Mouse (Mus musculus) kidney, postnatal 0 days (tissue): ENCODE measurements around the gene Fbxw14. TPM values are rescaled to one million over a fixed set of nuclear protein-coding genes. Genes with fewer than 3 reads are reported as not detected.
"Not testable (repeated sequence)": the region's sequence is repeated elsewhere in the genome, so short reads cannot be mapped to it uniquely, and the experiment has no call there.

Source experiments
- ATAC-seq: fragments of 200-750 bp; cut with Nextera tagmentation; replicated peaks from 2 replicates; pipeline ENCODE4 v1.8.0; 2017; ENCODE audit warnings: low read depth, moderate number of reproducible peaks, moderate TSS enrichment, moderate library complexity; ENCODE audit not compliant: low FRiP score
- DNase-seq: peaks from one replicate; pipeline ENCODE4 v3.0.0-alpha.2; 2016; ENCODE audit warnings: low spot score
- H3K27ac ChIP-seq: fragments of 300-500 bp; sonication (generic); 2 replicates; pipeline ENCODE4 v1.5.1; 2014; ENCODE audit warnings: mild to moderate bottlenecking
- H3K27me3 ChIP-seq: fragments of 300-500 bp; sonication (generic); 2 replicates; pipeline ENCODE4 v1.6.1; 2014; ENCODE audit warnings: low read length, mixed read lengths; ENCODE audit not compliant: insufficient read depth
- H3K36me3 ChIP-seq: fragments of 300-500 bp; sonication (generic); 2 replicates; pipeline ENCODE4 v1.6.1; 2014; ENCODE audit warnings: low read length, mixed read lengths; ENCODE audit not compliant: insufficient read depth
- H3K4me1 ChIP-seq: fragments of 300-500 bp; sonication (generic); replicated peaks from 2 replicates; pipeline ENCODE4 v1.6.1; 2014; ENCODE audit warnings: antibody characterized with exemption, low read length, mixed read lengths; ENCODE audit not compliant: insufficient read depth
- H3K4me2 ChIP-seq: fragments of 300-500 bp; sonication (generic); 2 replicates; pipeline ENCODE4 v1.6.1; 2014; ENCODE audit warnings: mild to moderate bottlenecking, low read length, moderate library complexity, mixed read lengths
- H3K4me3 ChIP-seq: fragments of 300-500 bp; sonication (generic); replicated peaks from 2 replicates; pipeline ENCODE4 v1.5.1; 2014; ENCODE audit warnings: low read depth, low read length
- H3K9ac ChIP-seq: fragments of 300-500 bp; sonication (generic); 2 replicates; pipeline ENCODE4 v1.6.1; 2014; ENCODE audit warnings: low read depth, low read length
- H3K9me3 ChIP-seq: fragments of 300-500 bp; sonication (generic); replicated peaks from 2 replicates; pipeline ENCODE4 v1.6.1; 2016; ENCODE audit warnings: low read length, inconsistent platforms, mixed read lengths
- CTCF ChIP-seq: IDR thresholded peaks from 2 replicates; pipeline ENCODE4 v1.5.1; 2016; ENCODE audit warnings: antibody characterized with exemption, low read depth, mild to moderate bottlenecking, moderate library complexity
- WGBS: fragments of 180-500 bp; shearing (Covaris S2); extraction: QIAGEN DNeasy Blood & Tissue Kit; methylation state at CpG from one replicate; pipeline ENCODE4 v1.1.7; 2014; 5-methylcytosine and 5-hydroxymethylcytosine counted together
- polyA plus RNA-seq: library from polyadenylated mRNA; unstranded; fragments of >200 nt; fragmentation: Nextera tagmentation; extraction: Ambion mirVana; gene quantifications from 2 replicates; pipeline ENCODE4 v1.2.1, GENCODE M21; 2015

Fbxw14 gene
- not detected in 2 replicates for polyA plus RNA-seq

GRCm38 (mm10) chr9:109287576-109287975 lies at the start of gene Fbxw14:
Gene Fbxw14 (minus strand): TSS chr9:109287676.
- H3K36me3 ChIP-seq, H3K4me3 ChIP-seq, ATAC-seq, H3K27me3 ChIP-seq, H3K9ac ChIP-seq, DNase-seq, H3K27ac ChIP-seq, H3K4me1 ChIP-seq, H3K9me3 ChIP-seq, H3K4me2 ChIP-seq: not testable (repeated sequence)
- no CpG with 5 or more reads among the region's 1 CpGs for WGBS

GRCm38 (mm10) chr9:109263041-109263440 lies 24.4 kb downstream of the Fbxw14 start:
- no peak for DNase-seq
- Histone ChIP-seq H3K9me3 (no peaks in the 10 kb centered on the region), H3K4me3 (no peak overlapping the region), H3K4me2 (no peak overlapping the region), H3K27me3 (no peaks in the 10 kb centered on the region), H3K36me3 (no peaks in the 10 kb centered on the region), H3K4me1 (no peaks in the 10 kb centered on the region), H3K9ac (no peak overlapping the region), H3K27ac (no peak overlapping the region)
- no peak for TF ChIP-seq CTCF
- ATAC-seq = no peak
- 77% methylated on average over 2 of the region's 2 CpGs for WGBS

- DNase-seq (no peak), ATAC-seq (no peak)
- Histone ChIP-seq H3K27me3 (no peaks in the 10 kb centered on the region), H3K9ac (no peak within 1 kb of the TSS), H3K4me1 (no peaks in the 10 kb centered on the region), H3K9me3 (no peaks in the 10 kb centered on the region), H3K27ac (no peak within 1 kb of the TSS), H3K4me2 (no peak within 1 kb of the TSS), H3K36me3 (no peaks in the 10 kb centered on the region), H3K4me3 (no peak within 1 kb of the TSS)
- WGBS = 86% methylated on average over 1 of the region's 1 CpGs
- TF ChIP-seq CTCF = no peak
Observed at GRCm38 (mm10) chr9:109234654-109235053, 52.8 kb downstream of the Fbxw14 start, which contains the start of gene Fbxw20. Gene Fbxw20 (minus strand): TSS chr9:109234754.

Other genes starting within 250 kb of the Fbxw14 start
- 122 and 123 TPM in 2 replicates for gene Shisa5, start 249.1 kb downstream of the Fbxw14 start, polyA plus RNA-seq
- gene Trex1, start 227.9 kb downstream of the Fbxw14 start, polyA plus RNA-seq = 14.3 and 15.2 TPM in 2 replicates
- 18.8 and 20.9 TPM in 2 replicates for gene Atrip, start 213.6 kb downstream of the Fbxw14 start, polyA plus RNA-seq
- 12.9 and 13.8 TPM in 2 replicates for gene Ccdc51, start 205.2 kb downstream of the Fbxw14 start, polyA plus RNA-seq
- 635 and 680 TPM in 2 replicates for gene Tma7, start 205.1 kb downstream of the Fbxw14 start, polyA plus RNA-seq
- 8.4 and 9.6 TPM in 2 replicates for gene Plxnb1, start 192.3 kb downstream of the Fbxw14 start, polyA plus RNA-seq
- not detected in 2 replicates for gene Fbxw21, start 125.6 kb downstream of the Fbxw14 start, polyA plus RNA-seq
- gene Fbxw13, start 91.7 kb downstream of the Fbxw14 start, polyA plus RNA-seq = not detected in 2 replicates
- gene Fbxw20, start 52.9 kb downstream of the Fbxw14 start, polyA plus RNA-seq = not detected in 2 replicates
- gene Fbxw28, start 52.0 kb upstream of the Fbxw14 start, polyA plus RNA-seq = not detected in 2 replicates
- gene Fbxw22, start 116.6 kb upstream of the Fbxw14 start, polyA plus RNA-seq = 0.15 TPM in 1 of 2 replicates, not detected in the other
- gene Fbxw16, start 161.5 kb upstream of the Fbxw14 start, polyA plus RNA-seq = not detected in 2 replicates
- gene Fbxw19, start 208.2 kb upstream of the Fbxw14 start, polyA plus RNA-seq = not detected in 2 replicates